Mouse (Mus musculus) embryonic facial prominence, embryonic 12.5 days (tissue): ENCODE data around the gene Prkag2. TPM values are rescaled to one million over a fixed set of nuclear protein-coding genes. Genes with fewer than 3 reads are reported as not detected.

Source experiments
- ATAC-seq: fragments of 200-750 bp; cut with Nextera tagmentation; 2 replicates; pipeline ENCODE4 v1.8.0; 2017; ENCODE audit not compliant: insufficient number of reproducible peaks, insufficient read depth, low FRiP score, low TSS enrichment
- H3K27ac ChIP-seq: fragments of 300-500 bp; sonication (generic); 2 replicates; pipeline ENCODE4 v1.5.1; 2016; ENCODE audit warnings: mild to moderate bottlenecking
- H3K27me3 ChIP-seq: fragments of 300-500 bp; sonication (generic); 2 replicates; pipeline ENCODE4 v1.6.1; 2016; ENCODE audit warnings: mild to moderate bottlenecking, moderate library complexity
- H3K36me3 ChIP-seq: fragments of 300-500 bp; sonication (generic); 2 replicates; pipeline ENCODE4 v1.6.1; 2016; ENCODE audit warnings: mild to moderate bottlenecking
- H3K4me1 ChIP-seq: fragments of 300-500 bp; sonication (generic); 2 replicates; pipeline ENCODE4 v1.6.1; 2016
- H3K4me2 ChIP-seq: fragments of 300-500 bp; sonication (generic); replicated peaks from 2 replicates; pipeline ENCODE4 v1.6.1; 2016; ENCODE audit warnings: mild to moderate bottlenecking, moderate library complexity
- H3K4me3 ChIP-seq: fragments of 300-500 bp; sonication (generic); 2 replicates; pipeline ENCODE4 v1.5.1; 2016; ENCODE audit warnings: mild to moderate bottlenecking
- H3K9ac ChIP-seq: fragments of 300-500 bp; sonication (generic); 2 replicates; pipeline ENCODE4 v1.6.1; 2016; ENCODE audit warnings: mild to moderate bottlenecking, moderate library complexity
- H3K9me3 ChIP-seq: fragments of 300-500 bp; sonication (generic); 2 replicates; pipeline ENCODE4 v1.6.1; 2016; ENCODE audit warnings: mild to moderate bottlenecking, moderate library complexity
- WGBS: fragments of 180-500 bp; shearing (Covaris S2); methylation state at CpG from one replicate; pipeline ENCODE4 v1.1.7; 2016; 5-methylcytosine and 5-hydroxymethylcytosine counted together
- polyA plus RNA-seq: library from polyadenylated mRNA; unstranded; fragments of >200 nt; fragmentation: Nextera tagmentation; extraction: Ambion mirVana; gene quantifications from 2 replicates; pipeline ENCODE4 v1.2.1, GENCODE M21; 2016

Prkag2 gene
- polyA plus RNA-seq, 1 experiment from 2014 or later = 32.2 TPM

GRCm38 (mm10) chr5:24930831-24931577, 169.4 kb downstream of the Prkag2 start:
- Histone ChIP-seq H3K36me3 (no peaks in the 10 kb centered on the region), H3K27me3 (no peaks in the 10 kb centered on the region), H3K9me3 (no peaks in the 10 kb centered on the region), H3K4me3 (no peak overlapping the region), H3K4me2 (no peak overlapping the region), H3K4me1 (no peaks in the 10 kb centered on the region), H3K9ac (no peak overlapping the region), H3K27ac (no peak overlapping the region)
- 70% methylated on average over 8 of the region's 8 CpGs for WGBS
- ATAC-seq = no peak

- ATAC-seq = no peak
- no peak overlapping the region for H3K9ac ChIP-seq
- no peak overlapping the region for H3K4me2 ChIP-seq
- no peaks in the 10 kb centered on the region for H3K27me3 ChIP-seq
- H3K4me3 ChIP-seq = no peak overlapping the region
- H3K9me3 ChIP-seq = no peaks in the 10 kb centered on the region
- H3K36me3 ChIP-seq = no peaks in the 10 kb centered on the region
- WGBS = 89% methylated on average over 4 of the region's 4 CpGs
- no peak overlapping the region for H3K27ac ChIP-seq
- no peaks in the 10 kb centered on the region for H3K4me1 ChIP-seq
These were observed 171.6 kb downstream of the Prkag2 start for GRCm38 (mm10) chr5:24928816-24929215.

GRCm38 (mm10) chr5:24927706-24928105, 172.7 kb downstream of the Prkag2 start:
- Histone ChIP-seq H3K36me3 (no peaks in the 10 kb centered on the region), H3K27ac (no peak overlapping the region), H3K9me3 (no peaks in the 10 kb centered on the region), H3K4me2 (no peak overlapping the region), H3K4me1 (no peaks in the 10 kb centered on the region), H3K4me3 (no peak overlapping the region), H3K9ac (no peak overlapping the region), H3K27me3 (no peaks in the 10 kb centered on the region)
- ATAC-seq = no peak
- 21% methylated on average over 8 of the region's 8 CpGs for WGBS

DNA sequence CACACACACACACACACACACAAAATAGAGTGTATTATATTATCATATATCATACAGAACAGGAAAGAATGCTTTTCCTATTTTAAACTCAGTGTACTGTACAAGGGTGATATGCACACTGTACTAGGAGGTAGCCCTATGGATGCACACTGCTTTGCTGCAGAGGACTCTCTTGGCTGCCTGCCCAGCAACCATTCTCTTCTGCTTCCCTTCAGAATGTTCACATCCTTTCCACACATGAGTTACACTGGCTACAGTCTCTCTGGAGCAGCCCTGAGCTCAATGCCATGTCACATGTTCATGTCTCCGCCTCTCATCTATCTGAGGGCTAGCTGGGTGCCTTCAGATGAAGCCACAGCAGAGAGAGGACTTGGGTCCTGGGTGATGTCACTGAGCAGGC, 181.3 kb downstream of the Prkag2 start:
- Histone ChIP-seq H3K27me3 (no peaks in the 10 kb centered on the region), H3K9ac (no peak overlapping the region), H3K27ac (no peak overlapping the region), H3K4me2 (no peak overlapping the region), H3K9me3 (no peaks in the 10 kb centered on the region), H3K36me3 (no peaks in the 10 kb centered on the region), H3K4me1 (no peaks in the 10 kb centered on the region), H3K4me3 (no peak overlapping the region)
- ATAC-seq = 0 out of 2 replicates have a peak, but pooled peaks have one; percentile 15
- 85% methylated on average over 1 of the region's 1 CpGs for WGBS

- Histone ChIP-seq H3K9ac (no peak overlapping the region), H3K9me3 (no peaks in the 10 kb centered on the region), H3K36me3 (no peaks in the 10 kb centered on the region), H3K4me1 (no peaks in the 10 kb centered on the region), H3K27ac (no peak overlapping the region), H3K4me3 (no peak overlapping the region), H3K4me2 (no peak overlapping the region), H3K27me3 (no peaks in the 10 kb centered on the region)
- no peak for ATAC-seq
- WGBS = 84% methylated on average over 4 of the region's 4 CpGs
These were observed 183.9 kb downstream of the Prkag2 start for GRCm38 (mm10) chr5:24916511-24916910.

DNA sequence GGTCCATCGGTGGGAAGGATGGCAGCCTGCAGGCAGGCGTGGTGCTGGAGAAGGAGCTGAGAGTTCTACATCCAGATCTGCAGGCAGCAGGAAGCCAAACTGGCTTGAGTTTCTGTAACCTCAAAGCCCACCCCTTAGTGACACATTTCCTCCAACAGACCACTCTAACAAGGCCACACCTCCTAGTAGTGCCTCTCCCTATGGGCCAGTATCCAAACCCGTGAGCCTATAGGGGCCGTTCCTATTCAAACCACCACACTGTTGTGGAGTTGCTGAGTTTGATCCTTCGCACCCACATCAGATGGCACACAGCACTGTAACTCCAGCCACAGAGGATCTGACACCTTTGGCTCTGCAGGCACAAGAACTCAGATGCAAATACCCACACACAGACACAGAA, 185.3 kb downstream of the Prkag2 start:
- Histone ChIP-seq H3K36me3 (no peaks in the 10 kb centered on the region), H3K4me1 (no peaks in the 10 kb centered on the region), H3K4me2 (no peak overlapping the region), H3K27ac (no peak overlapping the region), H3K9me3 (no peaks in the 10 kb centered on the region), H3K27me3 (no peaks in the 10 kb centered on the region), H3K9ac (no peak overlapping the region), H3K4me3 (no peak overlapping the region)
- WGBS = 68% methylated on average over 5 of the region's 5 CpGs
- ATAC-seq = no peak

GRCm38 (mm10) chr5:24913656-24914055, 186.8 kb downstream of the Prkag2 start:
- WGBS = 74% methylated on average over 6 of the region's 6 CpGs
- Histone ChIP-seq H3K4me3 (no peak overlapping the region), H3K27me3 (no peaks in the 10 kb centered on the region), H3K9ac (no peak overlapping the region), H3K9me3 (no peaks in the 10 kb centered on the region), H3K4me2 (no peak overlapping the region), H3K4me1 (no peaks in the 10 kb centered on the region), H3K36me3 (no peaks in the 10 kb centered on the region), H3K27ac (no peak overlapping the region)
- no peak for ATAC-seq

DNA sequence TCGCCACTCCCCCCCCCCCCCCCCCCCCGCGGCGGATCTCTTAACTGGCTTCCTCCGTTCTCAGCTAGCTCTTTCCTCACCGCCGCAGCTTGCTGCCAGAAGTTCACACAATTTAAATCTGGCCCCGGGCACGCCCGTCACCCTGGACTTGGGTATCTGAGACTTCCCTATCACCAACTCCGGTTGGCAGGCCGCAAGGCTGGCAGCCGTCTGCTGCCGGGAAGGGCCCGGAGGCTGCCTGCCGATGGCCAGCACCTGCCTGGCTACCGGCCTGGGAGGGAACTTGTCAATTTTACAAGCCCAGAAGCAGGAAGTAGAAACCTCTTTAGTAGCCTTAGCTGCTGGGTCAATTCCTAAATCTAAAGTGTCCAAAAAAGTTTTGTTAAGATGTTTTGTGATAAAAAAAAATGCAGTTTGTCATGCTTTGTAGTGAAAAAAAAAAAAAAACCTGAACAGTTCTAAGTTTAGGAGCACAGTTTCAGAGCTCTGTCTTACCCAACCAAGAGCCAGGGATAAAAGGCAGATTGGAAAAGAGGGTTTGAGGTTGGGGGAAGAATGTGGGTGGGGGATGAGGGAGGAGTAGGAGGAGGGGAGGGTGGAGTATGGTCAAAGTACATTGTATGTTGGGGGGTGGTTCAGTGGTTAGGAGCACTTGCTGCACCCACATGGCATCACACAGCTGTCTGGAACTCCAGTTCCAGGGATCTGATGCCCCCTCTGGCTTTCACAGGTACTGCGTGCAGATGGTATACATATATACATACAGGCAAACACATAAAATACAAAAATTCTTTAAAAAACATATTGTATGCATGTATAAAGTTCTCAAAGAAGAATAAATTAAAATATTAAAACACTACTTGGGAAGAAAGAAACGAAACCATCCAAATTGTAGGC, 191.4 kb downstream of the Prkag2 start:
- H3K4me2 ChIP-seq = peak overlapping the region; percentile 78
- WGBS = 12% methylated on average over 15 of the region's 19 CpGs
- H3K36me3 ChIP-seq = no peaks in the 10 kb centered on the region
- H3K9me3 ChIP-seq = no peaks in the 10 kb centered on the region
- peak overlapping the region; percentile 91 for H3K27ac ChIP-seq
- no peak; the same call in 1 of the 2 replicates for ATAC-seq
- H3K9ac ChIP-seq = peak overlapping the region; percentile 80
- H3K4me1 ChIP-seq = peaks cover 15% of the 10 kb centered on the region
- H3K4me3 ChIP-seq = peak overlapping the region; percentile 85
- H3K27me3 ChIP-seq = no peaks in the 10 kb centered on the region

DNA sequence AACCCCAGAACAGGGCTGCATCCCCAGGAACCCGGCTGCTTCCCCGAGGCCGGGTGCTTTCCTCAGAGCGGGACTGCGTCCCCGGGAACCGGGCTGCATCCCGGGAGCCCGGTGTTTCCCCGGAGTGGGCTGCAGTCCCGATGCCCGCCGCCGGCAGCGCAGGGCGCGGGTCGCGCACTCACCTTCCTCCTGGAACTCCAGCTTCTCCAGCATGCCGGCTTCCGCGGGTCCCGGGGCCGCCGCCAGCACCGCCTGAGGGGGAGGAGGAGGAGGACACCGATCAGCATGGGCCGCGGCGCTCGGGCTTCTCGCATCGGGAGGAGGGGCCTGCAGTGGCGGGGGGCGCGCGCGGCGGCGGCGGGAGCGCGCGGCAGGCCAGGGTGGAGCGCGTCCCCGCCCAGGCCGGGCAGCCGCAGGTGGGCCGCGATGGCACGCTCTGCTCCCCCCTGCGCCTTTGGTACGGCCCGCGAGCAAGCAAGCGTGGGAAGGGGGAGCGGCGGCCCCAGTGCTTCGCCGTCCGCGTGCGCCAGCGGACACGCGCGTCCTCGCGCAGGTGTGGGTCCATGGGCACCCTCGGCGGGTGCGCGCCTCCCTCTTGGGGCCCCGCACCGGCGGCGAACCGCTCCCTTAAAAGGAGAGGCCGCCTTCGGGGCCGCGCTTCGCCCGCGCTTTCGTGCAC, 192.2 kb downstream of the Prkag2 start:
- H3K27me3 ChIP-seq = no peaks in the 10 kb centered on the region
- peak; percentile 92 for ATAC-seq
- no peaks in the 10 kb centered on the region for H3K36me3 ChIP-seq
- peak overlapping the region; percentile 91 for H3K27ac ChIP-seq
- no peaks in the 10 kb centered on the region for H3K9me3 ChIP-seq
- WGBS = under 1% methylated on average over 38 of the region's 87 CpGs
- H3K4me1 ChIP-seq = peaks cover 15% of the 10 kb centered on the region
- H3K4me2 ChIP-seq = peak overlapping the region; percentile 78
- peak overlapping the region; percentile 85 for H3K4me3 ChIP-seq
- H3K9ac ChIP-seq = peak overlapping the region; percentile 80

DNA sequence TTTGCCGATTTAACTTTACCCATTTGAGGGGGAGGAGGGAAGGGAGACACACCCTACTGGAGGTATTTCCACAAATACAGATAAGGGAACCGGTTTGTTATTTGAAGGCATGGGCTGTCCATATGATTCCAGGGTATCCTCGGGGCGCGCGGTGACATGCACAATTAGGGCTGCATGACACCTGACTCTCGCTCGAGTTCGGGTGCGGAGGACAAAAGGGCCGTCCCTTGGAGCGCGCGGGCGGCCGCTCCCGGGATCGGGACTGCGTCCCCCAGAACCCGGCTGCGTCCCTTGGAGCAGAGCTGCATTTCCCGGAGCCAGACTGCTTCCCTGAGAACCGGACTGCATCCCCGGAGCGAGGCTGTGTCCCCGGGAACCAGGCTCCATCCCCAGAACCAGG, 192.7 kb downstream of the Prkag2 start:
- peak overlapping the region; percentile 78 for H3K4me2 ChIP-seq
- H3K9ac ChIP-seq = peak overlapping the region; percentile 80
- H3K4me3 ChIP-seq = peak overlapping the region; percentile 85
- peak; percentile 35 for ATAC-seq
- under 1% methylated on average over 26 of the region's 26 CpGs for WGBS
- H3K27ac ChIP-seq = peak overlapping the region; percentile 91
- peaks cover 15% of the 10 kb centered on the region for H3K4me1 ChIP-seq
- no peaks in the 10 kb centered on the region for H3K27me3 ChIP-seq
- H3K9me3 ChIP-seq = no peaks in the 10 kb centered on the region
- H3K36me3 ChIP-seq = no peaks in the 10 kb centered on the region

DNA sequence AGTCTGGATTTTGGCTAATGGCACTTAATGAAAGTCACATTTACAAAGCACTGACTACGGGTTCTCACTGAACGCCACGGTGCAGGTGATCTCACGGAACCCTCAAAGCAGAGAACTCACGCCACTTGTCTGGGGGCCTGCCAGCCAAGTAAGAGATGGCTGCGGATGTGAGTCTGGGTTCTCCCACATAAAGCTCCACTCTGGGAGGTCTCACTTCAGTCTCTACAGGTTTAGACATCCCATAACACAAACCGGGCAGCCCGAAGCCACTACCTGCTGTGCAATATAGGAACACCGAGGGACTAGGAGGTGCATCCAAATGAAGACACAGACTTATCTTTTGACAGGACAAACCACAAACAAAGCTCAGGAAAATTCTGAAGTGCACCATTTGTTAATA, 193.6 kb downstream of the Prkag2 start:
- Histone ChIP-seq H3K9me3 (no peaks in the 10 kb centered on the region), H3K4me3 (peak overlapping the region; percentile 85), H3K4me2 (peak overlapping the region; percentile 78), H3K27ac (no peak overlapping the region), H3K9ac (no peak overlapping the region; the same call in 1 of the 2 replicates), H3K36me3 (no peaks in the 10 kb centered on the region), H3K4me1 (peaks cover 15% of the 10 kb centered on the region), H3K27me3 (no peaks in the 10 kb centered on the region)
- WGBS = 59% methylated on average over 9 of the region's 9 CpGs
- no peak for ATAC-seq
